Mouse (Mus musculus): ENCODE data around the gene Rps17.

The Rps17 gene

DNA sequence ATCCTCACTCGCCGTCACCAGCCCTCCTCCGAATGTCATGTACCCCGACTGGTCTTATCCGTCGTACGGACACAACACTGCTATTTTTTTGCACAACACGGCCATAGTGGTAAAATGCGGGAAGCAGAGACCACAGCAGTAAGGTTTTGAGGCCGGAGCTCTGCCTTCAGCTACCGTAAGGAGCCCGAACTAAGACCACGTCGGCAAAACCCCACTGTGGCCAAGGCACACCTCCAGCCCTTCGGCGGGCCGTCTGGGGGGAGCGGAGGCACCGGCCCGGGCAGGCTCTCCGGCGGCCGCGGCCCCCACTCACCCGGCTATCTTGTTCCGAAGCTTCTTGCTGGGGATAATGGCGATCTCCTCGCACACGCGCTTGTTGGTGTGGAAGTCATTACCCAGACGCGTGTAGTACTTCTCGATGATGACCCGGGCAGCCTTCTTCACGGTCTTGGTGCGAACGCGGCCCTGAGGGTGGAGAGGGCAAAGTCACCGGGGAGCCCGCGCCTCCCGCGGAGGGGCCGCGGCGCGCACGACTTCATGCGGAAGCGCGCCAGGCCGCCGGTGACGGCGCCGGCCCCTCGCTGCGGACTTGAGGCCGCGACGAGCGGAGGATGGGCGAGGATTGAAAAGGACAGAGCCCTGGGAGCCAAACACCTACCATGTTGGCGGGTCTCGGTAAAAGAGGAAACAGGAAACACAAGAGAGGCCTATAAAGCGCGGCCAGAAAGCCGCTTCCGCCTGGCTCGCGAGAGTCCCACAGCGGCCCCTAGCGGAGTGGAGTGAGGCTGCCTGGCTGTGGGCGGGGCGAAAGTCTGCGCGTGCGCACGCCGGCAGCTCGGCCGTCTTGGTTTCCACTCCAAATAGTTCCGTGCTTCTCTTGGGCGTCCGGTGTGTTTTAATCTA lies at the start of gene Rps17:
Rps17 (minus strand) TSS at position 711 of the 903 bp plus-strand sequence.
- peak; percentile 82 for DNase-seq (ENCODE audit: low read depth)

DNA sequence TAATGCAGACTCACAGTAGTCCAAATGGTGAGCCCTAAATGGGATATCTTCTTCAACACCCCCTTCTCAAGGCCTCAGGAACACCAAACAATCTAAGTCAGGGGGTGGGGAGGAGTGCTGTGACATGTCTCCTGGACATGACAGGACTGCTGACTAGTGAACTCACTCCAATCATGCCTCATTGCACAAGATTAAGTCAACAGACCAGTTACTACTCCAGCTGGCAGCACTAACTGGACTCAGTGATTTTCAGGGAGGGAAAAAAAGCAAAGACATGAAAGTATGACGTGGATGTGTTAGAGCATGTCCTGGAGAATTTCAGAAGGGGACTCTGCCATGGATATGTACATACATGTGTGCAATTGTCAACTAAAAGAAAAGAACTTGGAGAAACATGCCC lies 34.3 kb upstream of the Rps17 start:
- no peak for DNase-seq (ENCODE audit: low read depth)

DNA sequence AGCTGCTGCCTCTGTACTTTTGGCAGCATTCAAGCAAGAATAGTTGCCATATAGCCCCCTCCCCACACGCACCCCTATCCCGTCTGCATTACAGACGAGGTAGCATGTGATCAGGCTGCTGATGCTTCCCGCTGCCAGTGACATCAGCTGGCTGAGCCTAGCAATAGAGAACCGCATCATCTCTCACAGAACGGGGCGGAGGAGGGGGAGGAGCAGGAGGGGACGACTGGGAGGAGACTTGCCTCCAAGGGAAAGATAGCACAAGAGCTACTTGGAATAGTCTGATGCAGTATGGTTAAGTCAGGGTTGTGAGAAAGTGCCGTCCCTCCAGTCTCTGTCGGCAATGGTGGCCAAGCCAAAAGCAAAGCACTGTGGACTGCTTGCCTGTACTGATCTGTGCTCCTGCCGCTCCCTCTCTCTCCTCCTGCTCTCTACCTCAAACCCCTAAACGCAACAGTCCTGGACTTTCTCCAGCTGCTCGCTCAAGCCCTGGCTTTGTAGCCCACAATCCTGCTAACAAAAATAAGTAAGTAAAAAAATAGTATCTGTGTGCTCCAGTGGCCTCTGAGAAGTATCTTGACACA lies 27.4 kb upstream of the Rps17 start:
- DNase-seq (ENCODE audit: low read depth) = peak; percentile 53

DNA sequence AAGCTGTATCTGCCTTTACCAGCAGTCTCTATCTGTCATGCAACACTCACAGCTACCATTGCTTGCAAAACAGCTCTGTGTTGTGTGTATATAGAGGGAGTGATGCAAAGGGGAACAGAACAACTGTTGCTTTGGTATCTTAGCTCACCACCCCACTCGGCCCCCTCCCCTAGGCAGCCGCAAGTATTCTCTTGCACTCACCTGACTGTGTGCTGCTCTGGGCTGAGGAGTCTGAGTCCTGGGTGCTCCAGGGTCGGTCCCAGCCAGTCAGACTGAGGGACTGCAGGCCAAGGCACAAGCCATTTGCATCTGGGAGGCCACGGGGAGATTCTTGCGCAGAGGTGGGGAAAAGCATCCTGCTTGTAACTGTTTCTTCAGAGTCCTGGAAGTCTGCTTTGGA lies 26.8 kb upstream of the Rps17 start:
- no peak for DNase-seq (ENCODE audit: low read depth)

DNA sequence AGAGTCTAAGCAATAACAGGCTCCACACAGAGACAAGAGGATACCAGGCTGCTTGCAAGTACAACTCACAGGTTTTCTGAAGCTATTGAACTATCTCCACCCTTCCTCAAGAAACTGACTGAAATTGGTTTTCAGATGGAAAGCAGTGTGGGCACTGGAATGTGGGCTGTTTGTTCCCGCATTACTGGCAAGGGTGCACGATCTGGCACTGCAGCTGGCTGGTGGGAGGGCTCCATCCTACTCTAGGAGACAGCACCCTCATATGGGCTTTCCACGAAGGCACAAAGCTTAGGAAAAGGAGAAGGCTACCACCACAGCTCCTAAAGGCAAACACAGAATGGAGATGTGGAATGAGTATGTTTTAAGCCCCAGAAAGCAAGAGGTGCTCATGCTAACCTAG lies 24.7 kb upstream of the Rps17 start:
- no peak for DNase-seq (ENCODE audit: low read depth)

DNA sequence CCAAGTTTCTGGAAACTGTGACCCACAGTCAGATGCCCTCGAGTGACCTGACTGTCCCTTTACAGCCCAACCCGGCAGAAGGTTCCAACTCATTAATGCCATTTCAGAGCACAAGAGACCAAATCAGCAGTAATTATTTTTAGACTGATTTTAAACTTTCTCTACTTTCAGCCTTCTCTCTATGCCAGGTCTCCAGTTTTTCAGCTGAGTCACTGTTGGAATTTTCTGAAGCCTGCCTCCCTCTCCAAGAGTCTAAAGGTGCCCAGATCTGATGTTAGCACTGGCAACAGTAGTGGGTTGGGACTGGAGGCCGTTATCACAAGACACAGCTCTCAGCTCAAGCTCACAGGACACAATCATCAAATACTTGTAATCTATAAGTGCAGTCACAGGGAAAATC lies 22.9 kb upstream of the Rps17 start:
- DNase-seq (ENCODE audit: low read depth) = peak; percentile 58

DNA sequence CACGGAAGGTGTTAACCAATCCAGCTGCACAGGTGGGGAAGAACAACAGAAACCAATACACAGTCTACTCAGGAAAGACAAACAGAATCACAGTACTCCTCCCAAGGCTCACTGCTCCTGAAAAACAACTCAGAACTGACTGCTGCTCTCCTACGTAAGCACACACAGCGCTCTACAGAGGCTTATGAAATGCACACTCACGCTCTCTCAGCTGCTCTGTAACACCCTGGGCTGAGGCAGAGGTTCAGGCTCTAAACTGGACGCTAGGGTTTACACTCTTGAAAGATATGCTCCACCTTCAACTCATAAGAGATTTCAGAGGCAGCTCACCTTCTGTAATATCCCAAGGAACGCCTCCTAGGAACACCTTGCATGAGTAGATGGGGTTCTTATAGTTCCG lies 11.9 kb upstream of the Rps17 start:
- DNase-seq (ENCODE audit: low read depth) = no peak

DNA sequence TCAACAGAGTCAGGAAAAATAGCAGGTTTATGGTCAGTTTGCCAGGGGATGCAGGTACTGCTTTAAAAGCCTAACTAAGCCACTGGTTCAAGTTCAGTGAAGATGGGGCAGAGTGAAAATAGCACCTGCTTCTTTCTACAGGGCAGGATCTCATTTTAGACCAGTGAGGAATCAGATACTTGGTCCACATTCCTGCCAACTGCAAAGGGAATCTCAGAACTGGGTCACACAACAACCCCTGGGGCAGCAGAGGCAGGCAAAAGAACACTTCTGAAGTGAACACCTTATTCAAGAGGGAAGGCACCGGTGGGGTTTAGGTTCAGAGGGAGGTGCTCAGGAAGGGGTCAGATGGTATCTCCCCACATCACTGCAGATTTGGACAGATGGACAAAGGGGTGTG lies 11.3 kb upstream of the Rps17 start:
- no peak for DNase-seq (ENCODE audit: low read depth)

DNA sequence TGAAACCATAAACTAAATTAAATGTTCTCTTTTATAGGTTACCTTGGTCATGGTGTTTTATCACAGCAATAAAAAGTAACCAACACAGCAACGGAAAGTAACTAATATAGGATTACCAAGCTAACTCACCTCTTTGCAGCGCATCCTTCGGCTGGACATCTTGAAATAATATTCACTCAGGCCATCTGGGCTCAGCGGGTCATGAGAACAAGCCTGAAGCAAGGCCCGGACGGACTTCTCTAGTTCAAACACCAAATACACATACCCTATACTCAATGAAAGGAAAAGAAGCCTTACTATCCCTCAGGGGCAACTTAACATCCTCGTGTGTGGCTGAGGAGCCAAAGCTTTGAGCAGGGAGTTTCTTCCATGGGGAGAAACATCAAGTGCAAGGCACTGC lies 10.7 kb upstream of the Rps17 start:
- no peak for DNase-seq (ENCODE audit: low read depth)

DNA sequence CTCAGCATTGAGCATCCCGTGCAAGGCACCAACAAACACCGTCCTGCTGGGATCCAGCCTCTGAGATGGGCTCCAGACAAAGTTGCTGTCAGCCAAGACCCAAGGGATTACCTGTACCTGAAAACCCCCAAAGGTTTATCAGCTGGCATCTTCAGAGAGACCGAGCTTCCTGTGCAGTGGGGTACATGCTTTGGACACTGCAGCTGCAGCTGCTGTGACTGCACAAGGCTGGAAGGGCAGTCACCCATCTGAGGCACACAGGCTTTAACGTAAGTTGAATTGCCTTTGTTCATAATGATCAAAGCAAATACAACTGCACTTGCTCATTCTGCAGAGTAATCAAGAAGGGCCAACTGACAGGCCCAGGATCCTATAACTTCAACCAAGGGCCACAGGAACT lies 6.8 kb upstream of the Rps17 start:
- no peak for DNase-seq (ENCODE audit: low read depth)

DNA sequence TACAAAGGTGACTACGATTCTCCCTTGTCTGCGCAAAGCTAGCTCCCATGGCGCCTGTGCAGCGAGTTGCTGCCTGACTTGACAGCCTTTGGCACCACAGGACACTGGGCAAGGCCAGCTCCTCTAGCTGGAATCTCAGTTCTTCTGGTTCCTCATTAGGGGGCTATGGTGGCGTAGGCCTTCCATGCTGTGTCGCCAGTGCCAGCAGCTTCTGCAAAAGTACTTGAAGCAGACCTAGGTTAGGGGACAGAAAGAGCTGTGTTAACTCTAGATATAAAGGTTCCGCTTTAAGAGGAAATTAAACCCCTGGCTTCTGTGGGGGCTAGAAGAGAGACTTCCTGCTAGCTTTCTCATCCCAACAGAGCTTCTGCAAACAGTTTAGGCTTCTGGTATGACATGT lies 3.2 kb upstream of the Rps17 start:
- no peak for DNase-seq (ENCODE audit: low read depth)

DNA sequence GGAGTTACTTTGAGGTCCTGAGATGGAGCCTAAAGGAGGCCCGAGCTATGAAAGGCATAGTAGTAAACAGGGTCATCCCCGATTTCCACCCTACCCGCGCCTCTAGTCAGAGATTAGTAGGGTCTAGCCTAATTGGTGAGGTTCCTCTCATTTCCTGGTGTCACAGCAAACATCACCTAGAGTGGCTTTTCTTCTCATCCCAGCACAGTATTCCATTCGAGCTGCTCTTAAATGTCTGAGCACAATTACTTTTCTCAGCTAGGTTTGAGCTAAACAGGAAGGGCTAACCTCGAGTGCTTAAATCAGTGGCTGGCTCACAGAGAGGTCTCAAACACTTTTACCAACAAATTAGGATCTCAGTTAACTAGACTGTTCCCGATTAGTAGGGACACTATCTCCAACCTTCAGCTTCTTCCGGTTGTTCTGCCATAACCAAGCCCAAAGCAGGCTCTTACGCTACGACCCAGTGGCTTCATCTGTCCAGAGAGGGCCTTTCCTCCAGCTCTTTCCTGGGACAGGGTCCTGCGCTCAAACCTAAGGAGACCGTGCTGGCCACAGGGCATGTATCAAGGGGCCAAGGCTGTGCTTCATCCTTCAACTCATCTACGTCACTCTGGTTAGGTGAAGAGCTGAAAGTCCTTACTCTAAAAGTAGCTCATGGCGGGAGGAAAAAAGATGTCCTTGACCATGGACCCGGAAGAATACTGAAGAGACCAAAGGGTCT lies 555 bp upstream of the Rps17 start:
- DNase-seq (ENCODE audit: low read depth) = no peak

DNA sequence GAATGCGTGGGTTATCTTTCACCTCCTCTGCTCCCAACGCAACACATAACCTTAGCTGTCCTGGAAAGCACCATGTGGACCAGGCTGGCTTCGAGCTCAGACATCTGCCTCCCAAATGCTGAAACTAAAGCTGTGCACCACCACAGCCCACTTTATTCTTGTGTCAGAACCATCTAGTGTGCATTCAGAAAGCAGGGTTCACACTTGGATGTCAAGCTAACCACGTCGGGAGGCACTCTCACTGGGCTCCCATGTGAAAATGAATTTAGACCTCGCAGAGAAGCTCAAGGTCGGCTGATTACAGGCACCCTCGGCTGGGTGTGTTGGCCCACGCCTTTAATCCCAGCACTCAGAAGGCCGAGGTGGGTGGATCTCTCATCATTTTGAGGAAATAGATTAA lies 1.2 kb downstream of the Rps17 start:
- DNase-seq (ENCODE audit: low read depth) = no peak

DNA sequence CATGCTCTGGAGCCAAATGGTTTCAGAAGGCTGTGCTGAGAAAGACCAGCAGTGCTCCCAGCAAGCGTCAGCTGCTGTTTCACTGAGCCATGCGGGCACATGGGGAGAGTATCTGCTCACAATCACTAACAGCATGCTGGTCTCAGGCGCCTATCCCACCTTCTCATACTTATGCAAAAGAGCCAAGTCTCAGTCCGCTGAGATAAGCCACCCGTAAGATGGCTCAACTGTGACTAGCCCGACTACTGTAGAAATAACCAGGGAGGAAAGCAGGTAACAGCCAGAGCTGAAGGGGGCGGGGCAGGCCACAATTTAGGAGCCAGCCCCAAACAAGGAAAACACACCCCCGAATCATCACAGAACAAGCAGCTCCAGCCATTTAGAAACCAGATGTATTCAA lies 1.7 kb downstream of the Rps17 start:
- DNase-seq (ENCODE audit: low read depth) = no peak

DNA sequence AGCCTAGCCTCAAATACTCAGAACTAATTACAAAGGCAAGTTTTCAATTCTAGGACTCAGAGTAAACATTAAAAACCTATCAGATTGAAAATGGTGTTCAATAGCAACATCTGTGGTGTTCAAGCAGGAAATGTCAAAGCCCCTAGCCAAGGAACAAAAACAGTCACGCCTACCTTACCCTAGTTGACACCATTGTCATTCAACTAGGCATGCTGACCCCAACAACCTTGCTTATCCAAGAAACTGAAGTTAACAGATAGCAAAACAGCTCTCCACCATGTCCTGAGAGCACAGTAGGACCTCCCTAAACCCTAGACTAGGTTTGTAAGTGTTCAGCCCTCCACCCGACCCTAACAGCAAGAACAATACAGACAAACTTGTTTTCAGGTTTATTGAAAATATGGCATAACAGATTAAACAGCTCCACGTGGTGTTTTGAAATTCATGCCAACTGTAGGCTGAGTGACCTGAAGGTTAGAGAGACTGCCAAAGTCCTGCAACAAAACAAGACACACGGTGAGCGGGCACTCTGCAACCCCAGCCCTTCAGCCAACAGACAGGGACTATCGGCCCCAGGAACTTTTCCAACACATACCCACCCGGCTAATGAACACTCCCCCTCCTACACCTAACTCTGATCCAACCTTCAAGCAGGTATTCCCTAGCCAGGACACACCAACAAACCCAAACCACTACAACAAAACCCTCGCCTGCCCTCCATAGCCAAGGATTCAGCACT lies 2.5 kb downstream of the Rps17 start:
- no peak for DNase-seq (ENCODE audit: low read depth)

DNA sequence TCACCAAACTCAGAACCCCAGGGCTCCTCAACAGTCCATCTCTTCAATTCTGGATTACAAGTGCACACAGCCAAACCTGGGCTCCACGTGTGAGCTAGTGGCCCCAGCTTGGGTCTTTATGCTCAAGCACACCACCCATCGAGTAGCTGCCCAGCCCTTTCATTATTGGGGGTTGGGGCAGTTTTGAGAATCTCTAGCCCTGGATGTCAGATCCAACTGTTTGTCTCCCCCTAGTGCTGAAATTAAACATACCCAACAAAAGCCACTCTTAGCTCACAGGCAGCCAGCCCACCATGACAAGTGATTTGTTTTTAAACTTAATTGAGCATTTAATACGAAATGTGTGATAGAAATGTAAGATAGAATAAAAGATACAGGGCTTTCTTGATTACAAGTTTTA lies 3.5 kb downstream of the Rps17 start:
- no peak for DNase-seq (ENCODE audit: low read depth)

DNA sequence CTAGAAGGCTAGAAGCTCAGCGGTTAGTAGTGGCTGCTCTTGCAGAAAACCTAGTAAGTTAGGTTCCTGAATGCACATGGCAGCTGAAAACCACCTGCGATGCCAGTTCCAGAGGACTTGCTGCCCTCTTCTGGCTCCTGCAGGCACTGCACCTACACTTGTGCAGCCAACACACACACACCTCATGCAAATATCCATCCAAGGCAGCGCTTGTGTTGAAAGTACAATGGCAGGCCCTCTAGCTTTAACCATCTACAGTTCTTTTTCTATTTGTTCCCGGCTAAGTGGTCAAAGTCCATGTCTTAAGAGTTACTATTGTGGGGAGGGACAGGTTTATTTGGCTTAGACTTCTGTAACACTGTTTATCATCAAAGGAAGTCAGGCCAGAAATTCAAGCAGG lies 5.3 kb downstream of the Rps17 start:
- no peak for DNase-seq (ENCODE audit: low read depth)

DNA sequence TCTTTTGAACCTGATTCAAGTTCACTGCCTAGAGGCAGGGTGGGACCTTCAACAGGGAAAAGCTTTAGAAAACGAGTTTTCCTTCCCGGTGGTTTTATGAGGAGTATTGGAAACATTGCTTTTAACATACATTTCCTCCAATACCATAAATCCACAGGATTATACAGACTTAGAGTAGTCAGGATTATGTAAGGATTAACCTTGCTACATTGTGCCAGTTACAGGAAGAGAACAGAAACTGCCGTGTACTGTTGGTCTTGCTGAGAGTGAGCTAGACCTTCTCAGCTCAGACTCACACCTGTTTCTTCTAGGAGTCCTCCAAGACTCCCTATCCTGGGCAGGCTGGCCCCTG lies 6.6 kb downstream of the Rps17 start:
- DNase-seq (ENCODE audit: low read depth) = no peak

DNA sequence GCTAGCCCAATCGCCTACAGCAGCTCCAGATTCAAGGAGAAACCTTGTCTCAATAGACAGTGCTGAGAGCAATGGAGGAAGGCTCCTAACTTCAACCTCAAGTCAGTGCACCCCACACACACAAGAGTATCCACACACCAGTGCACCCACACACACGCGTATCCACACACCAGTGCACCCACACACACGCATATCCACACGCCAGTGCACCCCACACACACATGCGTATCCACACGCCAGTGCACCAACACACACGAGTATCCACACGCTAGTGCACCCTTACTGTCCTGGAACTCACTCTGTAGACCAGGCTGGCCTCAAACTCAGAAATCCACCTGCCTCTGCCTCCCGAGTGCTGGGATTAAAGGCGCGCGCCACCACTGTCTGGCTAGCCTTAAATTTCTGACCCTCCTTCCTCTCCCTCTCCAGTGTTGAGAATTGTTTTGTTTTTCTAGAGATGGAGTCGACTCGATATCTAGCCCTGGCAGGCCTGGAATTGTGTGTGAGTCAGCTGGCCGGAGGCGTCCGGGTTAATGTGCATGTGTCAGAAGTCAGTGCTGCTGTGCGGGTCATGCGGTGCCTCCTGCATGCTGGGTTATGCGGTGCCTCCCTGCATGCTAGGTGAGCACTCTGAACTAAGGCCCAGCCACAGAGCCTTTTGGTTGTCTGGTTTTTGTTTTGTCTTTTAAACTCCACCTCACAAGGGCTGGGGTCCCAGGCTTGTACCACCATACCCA lies 7.1 kb downstream of the Rps17 start:
- DNase-seq (ENCODE audit: low read depth) = no peak

DNA sequence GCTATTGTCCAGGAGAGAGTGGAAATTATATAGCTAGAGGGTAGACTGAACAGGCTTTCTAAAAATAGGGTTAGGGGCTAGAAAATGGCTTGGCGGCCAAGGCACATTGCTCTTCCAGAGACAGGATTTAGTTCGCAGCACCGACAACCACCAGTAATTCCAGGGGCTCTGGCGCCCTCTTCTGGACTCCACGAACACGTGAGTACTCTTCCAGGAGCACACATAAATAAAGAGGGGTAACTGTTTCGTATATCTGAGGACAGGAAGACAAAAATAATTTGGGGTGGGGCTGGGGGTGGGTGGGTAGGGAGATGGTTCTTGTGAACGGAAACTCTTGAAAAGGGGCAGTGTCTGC lies 8.6 kb downstream of the Rps17 start:
- DNase-seq (ENCODE audit: low read depth) = no peak

DNA sequence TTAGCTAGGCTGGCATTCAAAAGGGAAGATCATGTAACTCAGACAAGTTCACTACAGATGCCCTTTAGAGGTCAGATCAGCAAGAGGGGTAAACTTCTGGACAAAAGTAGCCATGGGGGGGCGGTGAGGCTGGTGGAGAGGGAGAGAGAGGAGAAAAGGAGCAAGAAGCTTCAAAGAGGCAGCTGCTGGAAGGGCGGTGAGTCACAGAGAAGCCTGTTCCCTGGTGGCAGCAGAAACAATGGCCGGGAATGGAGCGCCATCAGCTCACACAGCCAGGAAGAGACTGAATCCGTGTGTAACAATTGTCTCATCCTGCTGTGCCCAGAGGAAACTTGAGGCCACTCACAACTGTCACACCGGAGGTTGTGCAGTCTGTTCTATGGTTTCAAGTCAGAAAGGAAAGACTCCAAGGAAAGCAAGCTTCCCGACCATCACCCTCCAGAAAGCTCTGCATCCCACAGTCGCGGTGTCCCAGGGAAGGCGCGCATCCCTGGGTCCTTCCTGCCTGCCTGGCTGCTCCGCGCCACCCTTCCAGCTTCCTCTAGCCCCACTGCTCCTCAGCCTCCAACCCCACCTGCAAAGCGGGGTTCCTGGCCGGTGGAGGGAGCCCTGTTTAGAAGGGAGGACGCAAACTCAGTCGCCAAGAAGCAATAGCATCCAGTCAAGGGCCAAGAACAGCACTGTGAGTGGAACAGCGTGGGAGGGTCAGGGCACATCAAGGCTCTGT lies 9.2 kb downstream of the Rps17 start:
- no peak for DNase-seq (ENCODE audit: low read depth)
